Mouse (Mus musculus) ES-E14 (cell line): ENCODE measurements around the gene Syt6. TPM values are rescaled to one million over a fixed set of nuclear protein-coding genes. Genes with fewer than 3 reads are reported as not detected.

Experiments used
- DNase-seq: peaks from one replicate; pipeline ENCODE4 v3.0.0-alpha.2; 2013; ENCODE audit warnings: low read depth, low spot score
- H3K27ac ChIP-seq: 2 replicates; pipeline ENCODE4 v1.5.1; 2012; ENCODE audit warnings: low read depth, mild to moderate bottlenecking, low read length, moderate library complexity, mixed read lengths; ENCODE audit not compliant: poor library complexity, insufficient read depth, severe bottlenecking
- H3K36me3 ChIP-seq: 2 replicates; pipeline ENCODE4 v1.6.1; 2012; ENCODE audit warnings: mild to moderate bottlenecking, low read length, moderate library complexity, mixed read lengths; ENCODE audit not compliant: control insufficient read depth, poor library complexity, insufficient read depth, severe bottlenecking
- H3K4me1 ChIP-seq, 2 experiments: fragments of 150-350 bp in 1 of 2; sonication (generic) in 1 of 2; 2 replicates each; pipeline ENCODE4 v1.6.1; 2012; ENCODE audit warnings: low read length in 2 of 2, mild to moderate bottlenecking in 1 of 2, mixed read lengths in 1 of 2; ENCODE audit not compliant: control insufficient read depth in 2 of 2, insufficient read depth in 2 of 2, poor library complexity in 1 of 2
- H3K4me3 ChIP-seq, 2 experiments: fragments of 150-350 bp in 1 of 2; sonication (generic) in 1 of 2; 2 replicates each; pipeline ENCODE4 v1.5.1; 2012; ENCODE audit warnings: low read length in 2 of 2, low read depth in 1 of 2, mild to moderate bottlenecking in 1 of 2, mixed read lengths in 1 of 2; ENCODE audit not compliant: insufficient read depth in 1 of 2, poor library complexity in 1 of 2, severe bottlenecking in 1 of 2
- H3K9ac ChIP-seq: 2 replicates; pipeline ENCODE4 v1.6.1; 2012; ENCODE audit warnings: low read depth, mild to moderate bottlenecking, low read length, mixed read lengths; ENCODE audit not compliant: poor library complexity, insufficient read depth, severe bottlenecking
- H3K9me3 ChIP-seq: fragments of 150-350 bp; sonication (generic); 2 replicates; pipeline ENCODE4 v1.6.1; 2012; ENCODE audit warnings: low read depth, mild to moderate bottlenecking, low read length; ENCODE audit not compliant: control insufficient read depth, insufficient read depth
- CHD2 ChIP-seq: IDR thresholded peaks from 2 replicates; pipeline ENCODE4 v1.6.1; 2014; ENCODE audit warnings: mild to moderate bottlenecking, low read depth, low read length, inconsistent platforms
- HCFC1 ChIP-seq: IDR thresholded peaks from 2 replicates; pipeline ENCODE4 v1.6.1; 2012; ENCODE audit warnings: low read length, inconsistent platforms, borderline replicate concordance; ENCODE audit not compliant: insufficient read depth
- MAFK ChIP-seq: IDR thresholded peaks from 2 replicates; pipeline ENCODE4 v1.6.1; 2014; ENCODE audit warnings: mild to moderate bottlenecking, low read depth, low read length, inconsistent platforms; ENCODE audit not compliant: insufficient read depth
- ZC3H11A ChIP-seq: IDR thresholded peaks from 2 replicates; pipeline ENCODE4 v1.6.1; 2012; ENCODE audit warnings: low read depth, mild to moderate bottlenecking, inconsistent platforms, low read length, borderline replicate concordance
- ZNF384 ChIP-seq: IDR thresholded peaks from 2 replicates; pipeline ENCODE4 v1.6.1; 2012; ENCODE audit warnings: low read depth, low read length, inconsistent platforms
- in situ Hi-C, 2 experiments: fragments of 600-800 bp; cut with MboI; formaldehyde crosslinking; loops; one replicate each; pipeline ENCODE4 v1.15.1; 2025; ENCODE audit warnings: low sequenced_read_pairs in 2 of 2, inconsistent platforms in 1 of 2; ENCODE audit not compliant: unreplicated experiment in 2 of 2
- total RNA-seq: library from RNA; depleted of rRNA; stranded (reverse); fragments of 300-350 nt; gene quantifications from 2 replicates; pipeline ENCODE4 v1.2.3, GENCODE M21; 2012

Syt6 gene
- total RNA-seq, 1 experiment: 0.22 TPM

GRCm38 (mm10) chr3:103606045-103606597 lies 31.1 kb downstream of the Syt6 start:
- in situ Hi-C loops: no loop called here

GRCm38 (mm10) chr3:103606660-103607595 lies 31.9 kb downstream of the Syt6 start:
- no peaks in the 10 kb centered on the region for H3K9me3 ChIP-seq
- H3K9ac ChIP-seq: no peak overlapping the region
- DNase-seq: no peak
- in situ Hi-C loops: no loop called here
- H3K4me3 ChIP-seq: no peak overlapping the region
- TF ChIP-seq HCFC1 (no peak), MAFK (no peak), CHD2 (no peak), ZNF384 (no peak), ZC3H11A (no peak)
- no peak overlapping the region for H3K27ac ChIP-seq
- no peaks in the 10 kb centered on the region for H3K4me1 ChIP-seq
- no peaks in the 10 kb centered on the region for H3K36me3 ChIP-seq

More at GRCm38 (mm10) chr3:103606045-103606597, 31.1 kb downstream of the Syt6 start:
- Histone ChIP-seq H3K27ac (no peak overlapping the region), H3K36me3 (no peaks in the 10 kb centered on the region), H3K9ac (no peak overlapping the region), H3K9me3 (no peaks in the 10 kb centered on the region), H3K4me1 (no peaks in the 10 kb centered on the region), H3K4me3 (no peak overlapping the region)
- TF ChIP-seq CHD2: no peak
- no peak for TF ChIP-seq HCFC1
- TF ChIP-seq MAFK: no peak
- TF ChIP-seq ZC3H11A: no peak
- no peak for TF ChIP-seq ZNF384
- DNase-seq: no peak

DNA sequence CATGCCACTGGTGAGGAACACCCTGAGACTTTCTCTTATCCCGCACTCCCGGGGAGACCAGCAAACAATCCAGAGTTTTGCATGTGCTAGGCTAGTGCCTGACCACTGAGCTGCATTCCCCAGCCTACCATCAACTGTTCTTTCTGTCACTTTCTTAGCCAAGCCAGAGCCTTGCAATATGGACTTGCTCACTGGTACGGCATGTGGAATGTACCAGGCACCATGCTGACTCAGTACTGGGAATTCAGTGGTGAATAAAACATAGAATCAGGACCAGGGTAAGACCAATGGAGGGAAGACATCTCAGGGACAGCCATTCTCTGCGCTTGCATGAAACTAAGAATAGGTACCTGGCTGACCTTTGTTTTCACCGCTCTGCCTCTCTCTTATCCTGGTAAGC lies 35.2 kb downstream of the Syt6 start:
- in situ Hi-C loops: no loop called here
- no peaks in the 10 kb centered on the region for H3K9me3 ChIP-seq
- DNase-seq: no peak
- H3K27ac ChIP-seq: no peak overlapping the region
- H3K9ac ChIP-seq: no peak overlapping the region
- no peaks in the 10 kb centered on the region for H3K36me3 ChIP-seq
- TF ChIP-seq CHD2: no peak
- no peak for TF ChIP-seq MAFK
- TF ChIP-seq ZNF384: no peak
- no peak for TF ChIP-seq ZC3H11A
- no peak for TF ChIP-seq HCFC1
- H3K4me3 ChIP-seq: no peak overlapping the region
- H3K4me1 ChIP-seq: no peaks in the 10 kb centered on the region

DNA sequence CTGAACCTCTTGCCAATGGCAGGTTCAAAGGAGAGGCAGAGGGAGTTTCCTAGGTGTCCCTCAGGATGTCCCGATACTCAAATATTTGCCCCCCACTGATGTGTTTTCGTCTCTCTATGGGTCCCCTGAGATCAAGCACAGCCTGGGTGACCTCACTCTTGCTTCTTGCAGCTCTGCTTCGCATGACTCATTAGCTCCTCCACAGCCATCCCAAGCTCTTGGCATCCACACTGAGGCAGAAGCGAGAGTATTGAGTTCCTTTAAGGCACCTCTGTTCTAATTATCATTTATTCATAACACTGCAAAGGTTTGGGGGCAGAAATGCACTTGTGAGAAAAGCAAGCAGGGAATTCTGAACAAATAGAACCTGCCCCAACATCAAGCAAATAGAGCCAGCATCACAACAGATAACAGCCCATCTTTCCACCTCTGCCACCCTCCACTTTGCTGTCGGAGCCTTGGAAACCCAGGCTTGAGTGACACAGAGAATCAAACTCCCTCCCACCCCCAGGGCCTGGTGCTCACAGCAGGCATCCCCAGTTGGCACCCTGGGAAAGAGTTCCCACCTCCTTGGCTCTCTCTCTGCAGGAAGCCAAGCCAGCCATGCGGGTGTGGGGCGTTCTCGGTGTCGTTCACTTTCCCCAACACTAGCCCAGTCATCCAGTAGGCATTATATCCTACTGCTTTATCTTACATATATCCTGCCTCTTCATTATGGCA lies 37.8 kb downstream of the Syt6 start:
- TF ChIP-seq MAFK (no peak), HCFC1 (no peak), ZC3H11A (no peak), CHD2 (no peak), ZNF384 (no peak)
- no peak overlapping the region for H3K9ac ChIP-seq
- in situ Hi-C loops: no loop called here
- no peaks in the 10 kb centered on the region for H3K36me3 ChIP-seq
- DNase-seq: no peak
- H3K4me1 ChIP-seq: no peaks in the 10 kb centered on the region
- H3K9me3 ChIP-seq: no peaks in the 10 kb centered on the region
- H3K4me3 ChIP-seq: no peak overlapping the region
- no peak overlapping the region for H3K27ac ChIP-seq
